Mouse (Mus musculus) embryo, embryonic 11.5 days (tissue): Measurements from ENCODE around the gene Med4.
A peak's percentile ranks its signal among the peaks of the same experiment; 100 is the strongest.

ENCODE experiments used
- DNase-seq: peaks from one replicate; pipeline ENCODE4 v3.0.0-alpha.2; 2012; ENCODE audit warnings: low read depth, low spot score

Gene Med4

DNA sequence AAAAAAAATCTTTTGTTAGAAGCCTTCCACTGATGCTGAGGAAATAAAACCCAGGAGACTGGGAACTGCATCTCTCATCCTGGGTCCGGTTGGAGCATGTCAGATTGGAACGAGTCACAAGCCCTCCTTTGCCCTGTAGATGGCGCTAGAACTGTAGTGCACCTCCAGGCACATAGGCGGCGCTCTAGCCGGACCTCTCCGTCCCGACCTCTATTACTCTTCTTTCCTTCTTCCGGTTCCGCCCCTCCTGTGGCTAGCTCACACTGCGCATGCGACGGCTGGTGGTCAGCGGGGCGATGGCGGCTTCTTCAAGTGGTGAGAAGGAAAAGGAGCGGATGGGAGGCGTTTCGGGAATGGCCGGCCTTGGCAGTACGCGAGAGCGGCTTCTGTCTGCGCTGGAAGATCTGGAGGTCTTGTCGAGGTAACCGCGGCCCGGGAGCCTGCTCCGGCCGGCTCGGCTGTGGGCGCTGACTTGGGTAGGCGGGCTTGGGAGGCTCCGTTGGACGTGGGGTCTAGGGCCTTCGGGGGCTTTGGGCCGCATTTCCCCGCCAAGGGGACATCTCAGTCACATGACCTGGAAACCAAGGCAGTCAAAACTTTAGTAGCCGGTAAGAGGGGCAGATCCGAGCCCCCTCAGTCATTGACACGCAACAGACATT is at the start of gene Med4:
Gene Med4 (plus strand): TSS at position 261 of the 659 bp plus-strand sequence.
- DNase-seq: peak; percentile 93

DNA sequence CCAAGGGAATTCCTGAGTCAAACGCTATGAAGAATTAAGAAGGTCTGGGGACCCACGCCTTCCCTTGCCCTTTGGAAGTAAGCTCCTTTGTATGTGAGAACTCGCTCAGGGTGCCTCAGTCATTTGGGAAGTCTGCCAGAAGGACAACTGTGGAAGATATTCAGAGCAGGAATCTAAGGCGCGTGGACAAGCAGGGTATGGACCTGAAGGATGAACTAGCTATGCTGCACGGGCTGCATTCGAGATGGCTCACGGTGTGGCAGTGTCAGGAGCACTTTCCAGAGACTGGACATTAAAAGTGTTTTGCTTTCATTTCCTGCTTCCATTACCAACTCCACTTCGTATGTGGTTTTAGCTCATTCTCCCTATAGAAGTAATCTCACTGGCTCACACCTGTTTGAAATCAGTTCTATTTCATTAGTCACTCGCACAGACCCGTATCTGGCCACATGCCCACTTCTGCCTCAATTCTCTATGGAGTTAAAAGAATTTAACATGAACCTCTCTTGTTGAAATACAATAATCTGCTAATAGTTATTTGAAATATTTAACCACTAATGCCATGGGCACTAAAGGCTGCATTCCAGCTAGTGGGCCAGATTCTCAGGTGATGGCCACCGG is 49.2 kb upstream of the Med4 start:
- no peak for DNase-seq

DNA sequence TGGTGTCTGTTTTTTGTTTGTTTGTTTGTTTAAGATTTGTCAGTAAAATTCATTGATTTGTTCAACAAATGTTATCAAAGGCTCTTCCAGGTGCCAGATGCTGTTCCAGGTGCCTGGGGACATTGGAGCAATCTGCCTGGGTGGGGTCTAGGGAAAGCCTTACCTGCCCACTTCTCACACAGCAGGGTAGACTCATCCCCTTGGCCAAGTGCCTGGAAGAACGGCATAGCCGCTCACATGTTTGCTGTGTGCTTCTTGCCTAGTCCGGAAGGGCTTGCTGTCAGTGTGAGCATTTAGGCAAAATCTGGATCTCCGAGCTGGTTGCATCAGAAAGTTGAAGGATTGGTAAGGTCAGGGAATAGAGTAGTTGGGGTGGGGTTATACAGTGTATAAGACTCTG is 47.6 kb upstream of the Med4 start:
- DNase-seq: no peak

DNA sequence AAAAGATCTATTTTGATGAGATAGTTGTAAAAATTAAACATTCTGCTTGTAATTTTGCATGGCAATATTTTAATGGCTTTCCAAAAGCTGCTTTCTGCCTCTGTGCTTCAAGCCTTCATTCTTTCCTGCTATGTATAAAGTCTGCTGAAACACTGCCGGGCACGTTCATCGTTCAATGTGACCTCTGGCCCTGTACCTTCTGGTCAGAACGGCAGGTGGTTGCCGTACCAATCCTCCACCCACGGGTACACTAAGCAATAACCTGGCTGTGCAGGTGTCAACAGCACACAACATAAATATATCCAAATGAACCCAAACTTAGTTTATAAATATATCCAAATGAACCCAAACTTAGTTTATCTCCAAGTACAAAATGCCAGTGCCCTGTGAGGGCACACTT is 42.1 kb upstream of the Med4 start:
- DNase-seq: no peak

DNA sequence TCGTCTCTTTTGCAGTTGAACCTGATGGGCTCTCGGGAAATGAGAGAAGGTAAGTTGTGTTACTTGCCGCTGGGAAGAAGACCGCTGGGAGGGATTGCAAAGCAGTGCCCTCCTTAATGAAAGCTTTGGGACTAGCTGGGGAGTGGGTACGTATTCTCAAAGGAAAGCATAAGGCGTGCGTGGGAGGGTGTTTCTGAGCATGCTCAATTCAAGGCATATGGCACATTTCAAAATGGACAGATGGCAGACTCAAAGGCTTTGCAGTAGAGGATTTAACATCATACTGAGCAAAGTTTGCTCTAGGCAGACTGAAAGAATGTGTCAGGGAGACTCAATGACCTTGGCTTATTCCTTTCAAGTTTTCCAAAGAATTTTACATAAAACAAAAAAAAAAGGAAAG is 40.3 kb upstream of the Med4 start:
- no peak for DNase-seq

DNA sequence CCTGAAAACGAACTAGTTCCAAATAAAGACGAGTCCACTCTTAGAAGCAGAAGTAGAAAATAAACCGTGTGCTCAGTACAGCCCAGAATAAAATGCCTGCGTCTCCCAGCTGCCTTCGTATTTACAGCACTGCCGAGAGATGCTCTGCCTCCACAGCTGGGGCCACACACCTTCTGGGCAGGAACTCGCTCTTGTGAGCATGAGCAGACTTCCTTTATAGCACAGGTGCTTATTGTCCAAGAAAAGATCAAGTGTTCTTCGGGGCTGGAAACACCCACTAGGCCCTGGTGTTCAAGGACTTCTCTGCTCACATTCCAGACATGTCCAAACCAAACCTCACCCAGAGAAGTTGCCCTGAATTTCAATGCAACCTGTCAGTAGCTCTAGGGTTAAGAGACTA is 39.2 kb upstream of the Med4 start:
- no peak for DNase-seq

DNA sequence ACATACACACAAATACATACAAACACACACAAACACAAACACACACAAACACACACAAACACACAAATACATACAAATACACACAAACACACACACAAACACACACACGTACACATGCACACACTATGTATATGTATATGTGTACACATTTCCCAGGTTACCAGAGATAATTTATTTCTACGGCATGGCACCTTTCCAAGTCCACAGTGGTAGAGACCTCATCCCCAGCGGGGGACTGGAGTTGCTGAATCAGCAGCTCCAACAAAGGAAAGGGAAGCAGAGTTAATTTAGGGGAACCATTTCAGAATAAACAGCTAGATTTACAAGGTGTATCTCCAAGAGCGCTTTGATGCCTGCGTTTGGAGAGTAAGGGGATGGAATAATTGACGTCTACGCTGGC is 37.6 kb upstream of the Med4 start:
- no peak for DNase-seq

DNA sequence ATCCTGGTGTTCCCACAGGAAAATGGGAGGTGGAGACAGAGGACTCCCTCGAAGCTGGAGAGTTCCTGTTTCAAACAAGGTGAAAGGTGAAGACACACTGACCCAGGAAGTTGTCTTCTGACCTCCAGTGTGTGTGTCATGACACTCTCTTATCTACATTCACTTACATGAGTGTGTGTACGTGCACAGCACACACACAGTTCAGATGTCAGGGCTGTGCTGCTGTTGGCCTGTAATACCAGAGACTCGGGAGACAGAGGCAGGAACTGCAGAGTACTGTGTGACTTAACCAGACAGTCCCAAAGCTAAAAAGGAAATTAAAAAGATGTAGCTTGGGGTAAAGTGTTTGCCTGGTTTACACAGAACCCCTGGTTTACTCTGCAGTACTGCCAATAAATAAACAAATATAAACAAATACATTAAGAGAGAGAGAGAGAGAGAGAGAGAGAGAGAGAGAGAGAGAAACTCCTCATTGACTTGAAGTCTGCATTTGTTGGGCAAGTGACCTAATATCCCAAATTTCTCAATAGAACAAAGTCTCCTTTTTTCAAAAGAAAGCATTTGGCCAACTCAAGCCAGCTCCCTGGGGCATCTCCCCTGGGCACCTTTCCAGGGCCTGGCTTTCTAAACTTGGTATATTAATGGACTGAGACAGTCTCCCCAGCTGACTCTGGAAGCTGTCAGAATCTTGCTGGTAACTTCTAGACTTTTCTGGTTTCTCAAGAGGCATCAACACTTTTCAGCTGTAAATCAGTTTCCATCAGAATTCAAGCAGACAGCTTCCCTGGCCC is 36.0 kb upstream of the Med4 start:
- DNase-seq: no peak

DNA sequence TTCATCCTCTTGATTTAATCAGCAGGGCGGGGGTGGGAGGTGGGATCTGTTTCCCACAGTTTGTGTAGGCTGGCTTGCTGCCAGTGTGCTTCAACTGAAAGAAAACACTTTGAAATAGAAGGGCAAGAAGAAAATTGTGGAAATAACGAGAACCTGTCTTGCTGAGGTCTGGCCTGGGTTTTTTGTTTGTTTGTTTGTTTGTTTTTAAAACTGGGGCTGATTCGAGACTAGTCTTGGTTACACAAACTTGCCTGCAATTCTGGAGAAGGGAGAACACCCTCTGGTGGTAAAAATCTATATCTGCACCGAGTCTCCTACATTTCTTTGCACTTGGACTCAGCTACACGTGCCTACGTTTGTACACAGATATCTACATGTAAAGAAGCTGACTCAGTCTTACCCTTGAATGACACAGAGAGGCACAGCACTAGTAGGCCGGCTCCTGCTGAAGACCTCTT is 35.2 kb upstream of the Med4 start:
- no peak for DNase-seq

DNA sequence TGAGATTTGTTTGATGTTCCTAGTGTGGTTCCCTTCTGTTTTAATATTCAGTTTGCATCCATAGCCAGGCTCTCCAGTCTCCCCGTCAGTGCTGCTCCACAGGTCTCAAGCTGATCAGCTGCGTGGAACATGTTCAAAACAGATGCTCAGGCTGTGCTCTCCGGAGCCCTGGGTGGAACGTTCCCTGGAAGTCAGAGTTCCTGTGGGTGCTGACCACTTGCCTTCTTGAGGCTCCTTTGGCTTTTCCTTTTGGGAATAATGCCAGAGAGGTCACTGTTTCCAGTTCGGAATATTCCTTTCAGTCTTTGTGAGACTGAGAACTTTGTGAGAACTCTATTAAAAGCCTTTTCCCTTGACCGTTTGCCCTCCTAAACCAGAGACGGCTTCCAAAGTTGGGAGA is 34.3 kb upstream of the Med4 start:
- DNase-seq: no peak

DNA sequence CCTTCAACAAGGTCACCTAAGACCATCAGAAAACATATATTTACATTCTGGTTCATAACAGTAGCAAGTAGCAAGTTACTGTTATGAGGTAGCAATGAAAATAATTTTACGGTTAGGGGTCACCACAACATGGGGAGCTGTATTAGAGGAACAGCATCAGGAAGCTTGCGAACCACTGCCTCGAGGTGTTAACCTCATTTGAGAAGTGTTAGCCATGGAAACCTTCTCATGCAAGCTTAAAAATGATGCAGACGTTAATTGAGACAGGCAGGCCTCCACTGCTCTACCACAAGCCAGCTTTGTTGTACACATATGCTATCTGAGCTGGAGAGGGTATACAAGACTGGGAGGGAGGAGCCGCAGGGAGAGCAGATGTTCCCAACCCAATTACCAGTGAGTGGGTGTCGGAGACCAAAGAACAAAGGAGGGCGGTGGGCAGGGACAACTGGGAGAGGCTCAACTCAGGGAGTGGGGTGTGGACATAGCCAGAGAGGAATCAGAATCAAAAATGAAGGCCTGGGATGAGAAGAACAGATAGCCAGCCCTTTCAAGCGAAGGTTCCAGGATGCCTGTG is 33.4 kb upstream of the Med4 start:
- no peak for DNase-seq

DNA sequence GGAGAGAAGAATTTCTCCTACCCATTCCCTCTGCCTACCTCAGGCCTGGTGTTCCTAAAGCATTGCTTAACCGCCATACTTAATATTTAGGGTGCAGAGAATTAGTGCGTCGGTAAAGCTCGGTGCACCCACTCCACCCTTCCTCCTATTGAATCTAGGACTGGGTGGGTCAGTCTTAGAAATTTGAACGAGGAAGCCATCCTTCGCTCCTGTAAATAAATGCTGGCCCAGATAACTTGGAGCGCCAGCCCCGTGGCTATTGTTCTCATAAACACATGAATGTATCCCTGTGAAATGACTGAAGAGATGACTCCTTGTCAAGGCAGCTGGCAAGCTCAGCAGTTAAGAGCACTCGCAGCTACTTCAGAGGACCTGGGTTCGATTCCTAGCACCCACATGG is 32.7 kb upstream of the Med4 start:
- DNase-seq: no peak

DNA sequence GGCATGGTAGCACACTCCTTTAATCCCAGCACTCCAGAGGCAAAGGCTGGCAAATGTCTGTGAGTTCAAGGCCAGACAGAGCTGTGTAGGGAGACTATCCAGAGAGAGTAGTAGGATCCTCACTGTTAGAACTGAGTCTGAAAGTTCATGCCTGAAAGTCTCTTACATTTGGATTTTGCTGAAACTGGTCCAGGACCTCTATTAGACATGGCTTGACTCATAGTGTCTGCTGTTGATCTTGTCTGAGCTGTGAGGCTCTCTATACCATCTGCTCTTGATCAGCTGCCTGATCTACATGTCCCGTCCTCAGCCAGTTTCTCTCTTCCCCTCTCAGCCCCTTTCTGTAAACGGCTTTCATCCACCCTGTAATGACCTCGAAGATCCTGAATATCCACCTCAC is 31.5 kb upstream of the Med4 start:
- no peak for DNase-seq

DNA sequence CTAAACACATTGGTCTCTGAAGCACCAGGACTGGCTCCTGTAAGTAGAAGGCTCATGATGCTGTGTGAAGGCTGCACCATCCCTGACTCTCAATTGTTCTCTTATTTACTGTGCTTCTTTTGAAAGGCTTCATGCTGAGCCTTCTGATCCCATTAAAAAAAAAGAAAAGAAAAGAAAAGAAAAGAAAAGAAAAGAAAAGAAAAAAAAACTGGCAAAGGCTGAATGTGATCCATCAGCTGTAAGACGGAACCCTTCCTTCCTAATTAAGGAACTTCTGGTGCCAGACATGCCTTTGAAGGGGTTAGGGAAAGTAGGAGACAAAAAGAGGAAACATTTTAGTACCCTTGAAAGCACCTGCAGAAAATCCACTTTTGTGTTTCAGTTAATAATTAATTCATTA is 30.1 kb upstream of the Med4 start:
- no peak for DNase-seq

DNA sequence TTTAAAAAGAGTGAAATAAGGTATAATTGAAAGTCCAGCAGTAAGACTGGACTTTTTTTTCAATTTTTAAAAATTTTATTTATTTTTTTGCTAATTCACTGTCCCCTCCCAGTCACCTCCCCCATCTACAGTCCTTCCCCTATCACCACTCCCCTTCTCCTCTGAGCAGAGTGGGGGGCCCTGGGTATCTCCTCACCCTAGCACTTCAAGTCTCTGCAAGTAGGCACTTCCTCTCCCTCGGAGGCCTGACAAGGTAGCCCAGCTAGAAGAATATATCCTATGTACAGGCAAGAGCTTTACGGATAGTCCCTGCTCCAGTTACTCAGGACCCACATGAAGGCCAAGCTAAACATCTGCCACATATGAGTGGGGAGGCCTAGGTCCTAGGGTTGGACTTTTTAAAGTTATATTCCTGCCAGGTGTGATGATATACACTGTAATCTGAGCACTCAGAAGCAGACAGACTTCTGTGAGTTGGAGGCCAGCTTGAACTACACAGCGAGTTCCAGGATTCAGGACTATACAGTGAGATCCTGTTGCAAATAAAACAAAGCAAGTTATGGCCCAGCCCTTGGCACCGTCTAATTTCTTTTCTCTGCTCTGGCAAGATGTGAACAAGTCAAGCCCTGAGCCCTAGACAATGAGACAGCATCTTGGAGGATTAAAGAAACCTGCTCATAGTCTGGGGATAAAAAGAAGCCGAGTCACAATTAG is 26.2 kb upstream of the Med4 start:
- DNase-seq: no peak

DNA sequence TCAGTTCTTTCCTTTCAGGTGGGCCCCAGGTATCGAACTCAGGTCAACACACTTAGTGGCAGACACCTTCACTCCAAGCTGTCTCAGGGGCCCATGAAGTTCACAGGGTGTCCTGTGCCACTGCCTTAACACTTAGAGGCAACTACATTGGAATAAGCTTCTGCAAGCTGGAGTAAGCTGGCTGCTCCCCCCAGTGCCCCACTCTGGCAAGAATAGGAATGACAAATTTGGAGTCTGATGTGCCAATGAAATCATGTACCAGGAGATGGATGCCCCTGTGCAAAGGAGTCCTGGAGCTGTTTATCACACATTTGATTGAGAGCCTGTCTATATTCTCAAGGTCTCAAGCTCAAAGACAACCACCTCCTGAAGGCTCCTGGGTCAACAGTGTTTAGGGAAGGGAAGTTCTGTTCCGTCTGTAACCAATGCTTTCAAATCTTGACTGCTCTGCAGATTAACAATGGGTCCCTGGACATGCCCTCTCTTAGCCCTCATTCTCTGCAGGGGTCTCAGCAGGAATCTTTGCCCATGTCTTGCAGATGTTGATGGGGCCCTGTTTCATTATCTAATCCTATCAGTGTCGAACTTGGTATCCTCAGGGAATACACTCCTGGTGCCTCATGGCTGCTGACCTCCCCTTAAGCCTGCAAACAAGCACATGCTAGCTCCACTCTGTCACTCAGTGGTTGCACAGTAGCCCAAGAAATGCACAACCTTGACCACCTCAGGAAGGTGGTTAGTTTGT is 25.3 kb upstream of the Med4 start:
- no peak for DNase-seq

DNA sequence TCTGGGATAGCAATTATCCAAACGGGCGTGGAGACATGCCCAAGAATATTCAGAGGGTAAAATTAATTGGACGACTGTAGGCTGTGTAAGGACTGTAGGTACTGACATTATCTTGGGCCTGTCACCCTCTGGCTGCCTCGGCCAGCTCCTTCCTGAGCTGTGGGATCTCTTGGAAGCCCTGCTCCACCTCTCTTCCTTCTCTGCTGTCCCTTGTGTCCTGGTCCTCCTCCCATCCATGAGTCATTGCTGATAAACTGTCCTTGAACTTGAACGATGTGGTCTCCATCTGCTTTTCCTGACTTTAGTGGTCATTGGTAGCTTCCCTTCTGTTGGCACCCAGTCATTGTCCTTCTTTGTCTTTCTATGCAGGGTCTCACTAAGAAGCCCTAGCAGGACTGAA is 23.2 kb upstream of the Med4 start:
- no peak for DNase-seq

DNA sequence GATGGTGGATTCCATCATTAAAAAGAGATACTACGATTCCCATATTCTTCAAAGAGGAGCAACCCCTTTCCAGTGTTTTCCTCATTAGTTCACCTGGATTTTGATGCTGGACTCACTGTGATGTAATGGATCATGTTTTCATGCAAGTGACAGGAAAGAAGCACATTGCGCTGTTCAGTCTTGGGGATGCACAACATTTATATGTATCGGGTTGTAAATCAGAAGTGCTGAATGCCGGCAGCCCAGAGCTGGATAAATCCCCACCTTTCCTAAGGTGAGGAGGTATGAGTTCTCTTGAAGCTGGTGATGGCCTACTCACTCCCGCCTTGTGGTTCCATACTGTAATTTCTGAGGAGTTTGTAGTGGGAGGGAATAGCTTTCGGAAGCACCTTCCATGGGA is 16.5 kb upstream of the Med4 start:
- no peak for DNase-seq

DNA sequence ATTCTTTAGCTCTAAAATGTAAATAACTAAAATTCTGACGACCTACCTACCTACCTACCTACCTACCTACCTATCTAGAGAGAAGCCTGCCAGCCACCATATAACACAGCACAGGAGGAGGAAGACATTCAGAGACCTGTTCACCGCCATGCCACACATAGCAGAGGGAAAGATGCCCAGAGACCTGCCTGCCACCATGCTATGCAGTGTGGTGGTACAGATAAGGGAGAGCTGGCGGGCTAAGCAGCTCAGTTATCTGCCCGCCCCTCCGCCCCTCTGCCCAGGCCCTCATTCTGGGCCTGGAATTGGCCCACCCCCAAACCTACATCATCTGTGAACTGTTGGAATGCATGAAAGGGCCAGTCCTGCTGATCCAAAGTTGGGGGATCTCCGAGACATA is 15.7 kb upstream of the Med4 start:
- DNase-seq: no peak

DNA sequence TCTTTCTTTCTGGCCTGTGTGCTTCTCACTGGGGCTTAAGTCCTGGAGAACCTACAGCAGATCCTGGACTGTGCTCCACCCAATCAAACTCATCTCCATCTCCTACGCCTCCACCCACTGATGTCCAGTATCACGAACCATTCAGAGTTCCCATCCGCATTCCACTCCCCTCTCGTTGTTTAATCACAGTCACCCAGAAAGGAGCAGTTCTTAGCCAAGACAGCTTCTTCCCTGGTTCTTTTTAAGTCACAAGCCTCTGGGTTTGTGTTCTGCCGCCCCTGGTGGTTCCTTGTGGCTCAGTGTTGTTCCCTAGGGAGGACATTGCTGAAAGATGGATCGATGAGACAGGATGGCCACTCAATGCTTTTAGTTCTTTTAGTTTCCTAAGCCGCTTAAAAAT is 14.1 kb upstream of the Med4 start:
- no peak for DNase-seq

DNA sequence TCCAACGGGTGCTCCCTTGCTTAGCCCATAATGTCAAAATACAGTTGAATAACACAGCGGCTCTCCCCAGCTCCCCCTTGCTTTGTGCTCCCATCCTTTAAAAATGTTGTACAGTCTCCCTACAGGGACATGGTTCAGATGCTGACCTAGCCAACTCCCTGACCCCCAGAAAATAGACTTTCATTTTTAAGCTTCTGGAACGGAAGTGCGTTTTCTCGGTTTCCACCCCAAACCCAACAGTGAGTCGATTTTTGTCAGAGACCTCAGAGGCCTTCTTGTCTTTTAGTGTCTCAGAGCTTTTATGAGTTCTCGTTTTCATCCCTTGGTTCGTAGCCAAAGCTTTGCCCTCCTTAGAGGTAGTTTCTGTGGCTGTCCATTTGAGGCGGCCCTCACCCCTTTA is 8.5 kb upstream of the Med4 start:
- no peak for DNase-seq
